Mouse (Mus musculus) cerebellum, postnatal 14 days (tissue): ENCODE results near the gene Plcd3.

Source experiments
- DNase-seq, 2 experiments: peaks; one replicate each; pipeline ENCODE4 v3.0.0; 2021; ENCODE audit warnings: mixed read lengths in 2 of 2

The Plcd3 gene

DNA sequence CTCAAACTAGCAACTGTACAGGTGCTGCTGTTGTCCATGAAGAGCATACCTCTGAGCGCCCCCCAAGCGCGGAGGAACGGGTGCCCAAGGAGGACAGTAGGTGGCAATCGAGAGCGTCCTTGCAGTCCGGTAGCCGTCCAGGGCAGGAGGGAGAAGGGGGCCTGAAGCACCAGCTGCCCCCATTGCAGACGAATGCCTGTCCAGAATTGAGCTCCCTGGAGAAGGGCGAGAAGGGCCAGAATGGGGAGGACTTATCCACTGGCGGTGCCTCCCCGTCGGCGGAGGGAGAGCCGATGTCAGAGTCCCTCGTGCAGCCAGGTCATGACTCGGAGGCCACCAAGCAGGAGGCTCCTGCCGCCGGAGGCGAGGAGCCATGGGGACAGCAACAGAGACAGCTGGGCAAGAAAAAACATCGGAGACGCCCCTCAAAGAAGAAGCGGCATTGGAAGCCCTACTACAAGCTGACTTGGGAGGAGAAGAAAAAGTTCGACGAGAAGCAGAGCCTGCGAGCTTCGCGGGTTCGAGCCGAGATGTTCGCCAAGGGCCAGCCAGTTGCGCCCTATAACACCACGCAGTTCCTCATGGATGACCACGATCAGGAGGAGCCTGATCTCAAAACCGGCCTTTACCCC lies 15.6 kb upstream of the Plcd3 start:
- peak; percentile 86 to 88 for DNase-seq

DNA sequence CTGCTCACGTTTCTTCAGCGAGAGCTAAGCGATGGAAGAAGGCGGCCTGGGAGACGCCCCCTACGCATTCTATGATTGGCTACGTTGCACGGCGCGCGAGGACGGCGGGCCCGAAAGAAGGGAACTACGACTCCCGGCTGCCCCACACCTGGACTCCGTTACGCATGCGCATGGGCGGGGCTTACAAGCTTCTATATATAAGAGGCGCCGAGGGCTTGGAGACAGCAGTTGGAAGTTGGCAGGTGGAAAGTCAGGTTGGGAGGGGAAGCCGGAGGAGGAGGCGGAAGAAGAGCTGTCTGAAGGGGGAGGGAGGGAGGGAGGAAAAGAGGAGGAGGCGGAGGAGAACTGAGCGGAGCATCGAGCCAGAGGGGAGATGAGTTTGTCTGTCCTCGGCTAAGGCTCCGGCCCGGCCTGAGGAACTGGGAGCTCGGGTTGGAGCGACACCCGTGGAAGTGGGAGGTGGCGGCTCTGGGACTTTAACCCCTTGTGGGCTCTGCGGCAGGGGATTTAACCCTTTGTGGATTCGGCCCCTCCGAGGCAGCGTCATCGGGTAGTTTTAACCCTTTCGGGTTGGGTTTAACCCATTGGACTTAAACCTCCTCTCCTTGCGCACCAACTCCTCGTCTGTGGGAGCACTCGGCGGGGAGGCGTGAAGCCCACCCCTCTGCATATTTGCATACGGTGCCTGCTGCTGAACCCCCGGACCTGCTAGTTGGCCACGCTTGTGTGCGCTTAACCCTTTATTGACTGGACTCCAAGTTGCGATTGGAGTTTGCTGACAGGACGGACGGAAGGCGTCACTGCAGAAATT lies 14.8 kb upstream of the Plcd3 start, which contains the start of gene Hexim1:
Gene Hexim1, plus strand, starts transcription at position 224 of the 811 bp plus-strand sequence.
- peak; percentile 100 for DNase-seq

DNA sequence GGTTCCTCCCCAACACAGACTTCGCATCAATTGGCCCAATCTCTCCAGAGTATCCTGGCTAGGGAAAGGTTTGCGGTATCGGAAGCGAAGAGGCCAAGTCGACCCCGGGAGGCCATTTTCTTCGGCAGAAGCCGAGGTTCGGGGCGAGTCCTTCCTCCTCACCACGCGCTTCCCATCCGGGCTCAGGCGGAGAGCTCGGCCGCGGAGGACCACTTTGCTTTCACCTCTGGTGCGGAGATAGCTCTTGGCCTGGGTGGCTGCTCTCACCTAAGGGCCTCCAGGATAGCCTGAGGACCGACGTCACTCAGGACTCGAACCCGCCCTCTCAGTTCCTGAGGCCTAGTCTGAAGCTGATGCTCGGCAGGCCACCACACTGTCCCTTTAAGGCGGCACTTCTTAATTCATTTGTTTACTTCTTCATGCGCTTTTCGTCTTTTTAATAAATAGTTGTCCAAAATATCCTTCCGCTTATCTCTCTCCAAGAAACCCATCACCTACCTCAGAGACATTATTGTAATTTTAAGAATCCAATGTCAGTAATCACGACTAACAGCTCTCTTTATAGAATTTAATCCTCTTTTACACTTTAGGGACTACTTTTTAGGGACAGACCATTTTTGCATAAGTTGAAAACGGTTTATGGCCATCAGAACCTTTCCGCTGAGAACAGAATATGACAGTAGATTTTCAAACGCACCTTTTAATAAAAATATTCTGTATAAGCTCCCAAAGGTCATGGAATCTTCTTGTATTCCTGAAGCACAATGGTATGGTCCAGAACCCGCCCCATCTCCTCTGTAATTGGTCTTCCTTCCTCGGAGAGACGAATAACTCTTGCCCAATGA lies 13.9 kb upstream of the Plcd3 start:
- peak; percentile 88 to 91 for DNase-seq

DNA sequence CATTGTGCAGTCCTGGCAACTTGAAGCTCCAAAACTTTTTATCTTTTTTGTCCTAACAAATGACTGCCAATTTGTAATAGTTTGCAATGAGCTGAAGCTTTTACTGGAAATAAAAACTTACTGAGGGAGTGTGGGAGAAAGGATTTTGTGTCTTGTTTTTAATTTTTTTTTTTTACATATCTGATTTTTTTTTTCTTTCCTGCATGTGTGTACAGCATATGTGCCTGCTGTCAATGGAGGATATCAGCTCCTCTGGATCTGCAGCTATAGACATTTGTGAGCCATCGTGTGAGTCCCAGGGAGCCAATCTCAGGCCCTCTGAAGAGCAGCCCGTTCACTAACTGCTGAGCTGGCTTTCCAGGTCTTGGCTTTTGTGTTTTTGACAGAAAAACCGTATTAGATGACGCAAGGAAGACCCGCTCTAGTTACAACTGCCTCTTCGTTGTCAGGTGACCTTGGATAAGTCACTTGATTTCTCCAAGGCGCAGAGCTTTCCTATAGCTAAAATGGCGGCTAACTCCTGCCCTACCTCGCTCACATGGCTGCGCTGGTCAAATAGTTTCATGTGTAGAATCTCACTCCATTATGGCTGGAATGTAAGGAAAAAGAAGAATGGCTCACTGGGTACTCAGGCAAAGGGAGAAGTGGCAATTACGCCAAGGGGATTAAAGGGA lies 12.9 kb upstream of the Plcd3 start:
- peak in 1 of 2 experiments; percentile 21 for DNase-seq

DNA sequence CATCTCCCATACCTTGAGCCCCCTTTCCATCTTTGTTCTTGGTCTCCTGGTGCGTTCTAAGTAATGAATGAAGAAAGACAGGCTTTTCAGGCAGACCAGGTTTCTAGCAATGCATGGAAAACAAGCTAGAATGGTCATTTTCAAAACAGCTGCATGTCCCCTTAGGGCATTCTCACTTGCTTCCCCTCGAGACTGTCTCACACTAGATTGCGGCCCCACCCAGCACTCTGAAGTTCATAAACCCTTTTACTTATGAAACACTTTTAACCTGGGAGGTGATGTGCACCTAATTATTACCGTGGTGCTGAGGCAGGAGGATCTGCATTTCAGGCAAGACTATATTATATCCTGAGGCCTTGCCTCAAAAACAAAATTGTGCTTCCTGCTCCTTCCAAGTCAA lies 12.3 kb upstream of the Plcd3 start:
- peak in 1 of 2 experiments; percentile 5 for DNase-seq

DNA sequence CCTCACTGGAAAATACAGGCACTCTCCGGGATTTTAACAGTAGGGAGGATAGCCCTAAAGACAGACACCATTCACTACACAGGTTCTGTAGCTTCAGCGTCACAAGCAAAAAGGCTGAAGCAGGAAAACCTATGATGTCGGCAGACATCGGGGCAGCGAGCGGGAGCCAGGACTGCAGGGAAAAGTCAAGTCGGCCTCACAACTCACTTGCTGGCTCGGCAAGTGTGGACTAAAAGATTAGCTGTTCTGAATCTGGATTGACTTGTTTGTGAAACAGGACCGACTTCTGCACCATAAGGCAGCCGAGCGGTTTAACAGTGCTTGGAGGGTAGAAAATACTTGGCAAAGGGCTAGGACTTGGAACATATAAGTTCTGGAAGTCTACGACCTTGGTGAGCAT lies 11.5 kb upstream of the Plcd3 start:
- DNase-seq, result peak in 1 of 2 experiments; percentile 14

DNA sequence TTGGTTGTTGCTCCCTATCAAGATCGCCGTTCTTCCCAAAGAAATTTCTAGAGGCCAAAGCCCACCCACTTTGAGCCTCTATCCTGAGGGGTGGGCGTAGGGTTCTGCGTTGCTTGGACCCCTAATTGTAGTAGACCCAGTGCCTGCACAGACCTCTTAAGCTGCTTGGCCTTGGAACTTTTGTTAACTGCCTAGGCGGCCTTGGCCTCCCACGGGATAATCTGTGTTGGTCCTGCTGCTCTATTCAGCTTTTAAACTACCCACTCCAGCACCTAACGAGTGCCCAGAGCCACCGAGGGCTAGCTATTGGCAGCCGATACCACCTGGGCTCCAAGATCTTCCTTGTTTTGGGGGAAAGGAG lies 11.1 kb upstream of the Plcd3 start:
- peak in 1 of 2 experiments; percentile 14 for DNase-seq

DNA sequence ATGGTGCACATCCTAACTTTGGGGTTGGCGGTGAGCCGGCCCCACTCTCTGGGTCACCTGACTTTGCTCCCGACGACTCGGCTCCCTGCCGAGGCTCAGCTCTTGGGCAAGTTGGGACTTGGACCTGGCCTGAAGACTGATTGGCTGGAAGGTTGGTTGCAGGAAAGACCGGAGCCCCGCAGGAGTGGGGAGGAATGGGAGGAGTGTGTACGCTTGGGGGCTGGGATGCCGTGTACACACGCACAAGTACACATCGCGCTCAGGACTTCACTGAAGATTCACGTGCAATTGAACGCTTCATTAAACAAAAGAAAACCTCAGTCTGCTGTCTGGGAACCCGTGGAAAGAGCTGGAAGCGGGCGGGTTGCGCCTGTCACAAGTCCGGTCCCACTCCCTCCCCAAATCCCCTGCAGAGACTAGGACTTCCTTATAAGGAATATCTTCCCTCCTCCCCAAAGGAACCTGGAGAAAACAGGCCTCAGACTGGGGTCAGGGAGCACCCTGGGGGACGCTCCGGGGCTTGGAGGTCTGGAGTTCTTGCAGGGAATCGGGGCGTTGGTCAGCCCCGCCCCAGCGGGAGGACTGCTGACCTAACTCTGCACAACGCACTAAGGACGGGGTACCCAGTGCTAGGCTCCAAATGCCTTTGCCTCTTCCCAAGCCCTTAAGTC lies 10.6 kb upstream of the Plcd3 start:
- DNase-seq, result peak in 1 of 2 experiments; percentile 52

DNA sequence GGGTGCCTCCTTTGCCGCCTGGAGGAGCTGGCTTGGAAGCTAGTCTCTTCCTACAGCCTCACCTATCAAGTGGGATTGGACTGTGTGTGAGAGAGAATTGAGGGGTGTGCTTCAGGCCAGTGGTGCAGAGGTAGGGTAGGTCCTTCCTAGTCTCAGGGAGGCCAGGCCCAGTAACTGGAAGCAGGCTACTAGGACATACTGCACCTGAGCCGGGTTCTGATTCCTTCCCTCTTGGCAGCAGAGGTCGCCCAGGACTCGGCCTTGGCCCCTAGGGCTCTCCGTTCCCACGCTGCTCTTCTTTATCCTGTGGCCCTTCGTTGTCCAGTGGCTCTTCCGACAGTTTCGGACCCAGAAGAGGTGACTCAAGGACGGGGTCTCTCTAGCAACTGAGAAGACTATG lies 9.8 kb upstream of the Plcd3 start:
- peak in 1 of 2 experiments; percentile 7 for DNase-seq

DNA sequence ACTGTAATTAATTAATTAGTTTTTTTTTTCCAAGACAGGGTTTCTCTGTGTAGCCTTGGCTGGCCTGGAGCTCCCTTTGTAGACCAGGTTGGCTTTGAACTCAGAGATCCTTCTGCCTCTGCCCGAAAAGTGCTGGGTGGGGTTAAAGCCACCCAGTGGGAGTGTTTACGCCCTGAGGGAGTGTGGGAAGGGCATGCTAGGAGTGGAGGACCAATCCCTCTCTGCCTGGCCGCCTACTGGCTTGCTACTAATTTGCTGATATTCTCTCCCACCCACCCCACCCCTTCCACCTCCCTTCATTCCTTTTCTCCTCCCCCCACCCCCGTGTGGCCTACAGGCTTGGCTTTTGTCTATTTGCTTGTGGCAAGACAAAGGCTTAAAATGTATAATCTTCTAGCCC lies 4.9 kb upstream of the Plcd3 start:
- no peak for DNase-seq

DNA sequence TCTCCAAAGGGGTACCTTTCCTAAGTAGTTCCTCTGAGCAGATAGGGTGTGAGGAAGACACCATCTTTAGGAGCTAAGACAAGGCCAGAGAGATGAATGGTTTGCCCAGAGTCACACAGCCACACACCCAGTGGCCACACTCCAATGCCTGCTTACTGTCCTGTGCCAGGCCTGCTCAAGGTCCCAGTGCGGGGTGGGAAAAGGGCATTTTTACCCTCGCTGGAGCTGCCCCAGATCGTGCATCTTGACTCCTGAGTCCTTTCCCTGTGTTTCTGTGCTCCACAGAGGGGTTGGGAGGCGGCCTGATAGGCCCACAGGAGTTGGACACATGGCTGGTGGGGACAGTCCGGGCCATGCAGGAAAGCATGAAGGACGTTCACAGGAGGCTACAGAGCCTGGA lies 4.4 kb upstream of the Plcd3 start:
- DNase-seq, result peak in 1 of 2 experiments; percentile 8

DNA sequence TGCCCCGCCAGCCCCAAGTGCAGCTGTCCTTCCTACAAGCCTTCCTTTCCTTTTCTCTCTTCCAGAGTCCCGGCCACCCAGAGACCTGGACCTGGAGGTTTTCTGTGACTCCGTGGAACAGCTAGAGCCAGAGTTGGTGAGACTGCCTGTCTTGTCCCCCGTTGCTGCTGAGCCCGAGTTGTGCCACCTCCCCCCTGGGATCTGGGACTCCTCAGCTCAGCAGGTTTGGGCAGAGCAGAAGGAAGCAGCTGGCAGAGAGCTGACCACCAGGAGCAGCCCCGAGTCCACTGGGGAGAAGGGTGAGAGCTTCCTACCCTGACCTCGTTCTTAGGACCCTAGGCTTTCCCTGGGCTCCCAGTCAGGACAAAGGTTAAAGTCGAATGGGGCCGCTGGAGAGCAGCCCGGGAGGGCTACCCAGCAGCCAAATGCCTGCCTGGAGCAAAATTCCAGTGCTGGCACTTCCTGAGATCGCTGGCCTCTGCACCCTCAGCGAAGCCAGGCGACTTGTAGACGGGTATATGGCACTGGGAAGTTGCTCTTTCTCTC lies 3.8 kb upstream of the Plcd3 start:
- DNase-seq, result peak in 1 of 2 experiments; percentile 9

DNA sequence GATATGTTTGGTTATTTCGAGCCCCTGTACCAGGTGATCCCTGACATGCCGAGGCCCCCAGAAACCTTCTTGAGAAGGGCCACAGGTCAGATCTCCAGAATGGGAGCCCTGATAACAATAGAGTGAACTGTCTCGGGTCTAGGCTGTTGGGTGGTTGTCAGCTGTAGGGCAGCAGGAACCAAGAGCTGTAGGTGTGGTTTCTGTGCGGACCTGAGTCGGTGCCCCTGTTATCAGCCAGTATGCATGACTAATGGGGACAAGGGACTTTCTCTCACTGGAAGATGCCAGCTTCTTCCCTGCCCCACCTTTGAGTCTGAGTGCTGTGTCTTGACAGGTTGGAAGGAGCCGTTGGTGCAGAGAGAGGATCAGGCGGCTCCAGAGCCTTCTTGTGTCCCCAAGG lies 3.0 kb upstream of the Plcd3 start:
- DNase-seq, result peak in 1 of 2 experiments; percentile 7

DNA sequence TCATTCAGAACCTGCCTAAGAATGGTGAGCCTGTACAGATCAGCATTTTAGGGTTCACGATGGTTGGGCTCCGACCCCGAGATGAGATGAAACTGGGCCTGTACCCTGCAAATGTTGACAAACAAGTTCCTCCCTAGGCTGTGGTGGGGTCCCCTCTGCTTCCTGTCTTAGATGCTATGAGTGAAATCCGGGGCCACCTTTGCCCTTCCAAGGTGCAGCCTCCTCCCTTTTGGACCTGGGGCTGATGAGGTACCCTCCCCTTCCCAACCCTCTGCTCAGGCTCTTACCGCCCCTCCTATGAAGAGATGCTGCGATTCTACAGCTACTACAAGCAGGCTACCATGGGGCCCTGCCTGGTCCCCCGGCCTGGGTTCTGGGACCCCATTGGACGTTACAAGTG lies 2.2 kb upstream of the Plcd3 start:
- peak in 1 of 2 experiments; percentile 19 for DNase-seq

DNA sequence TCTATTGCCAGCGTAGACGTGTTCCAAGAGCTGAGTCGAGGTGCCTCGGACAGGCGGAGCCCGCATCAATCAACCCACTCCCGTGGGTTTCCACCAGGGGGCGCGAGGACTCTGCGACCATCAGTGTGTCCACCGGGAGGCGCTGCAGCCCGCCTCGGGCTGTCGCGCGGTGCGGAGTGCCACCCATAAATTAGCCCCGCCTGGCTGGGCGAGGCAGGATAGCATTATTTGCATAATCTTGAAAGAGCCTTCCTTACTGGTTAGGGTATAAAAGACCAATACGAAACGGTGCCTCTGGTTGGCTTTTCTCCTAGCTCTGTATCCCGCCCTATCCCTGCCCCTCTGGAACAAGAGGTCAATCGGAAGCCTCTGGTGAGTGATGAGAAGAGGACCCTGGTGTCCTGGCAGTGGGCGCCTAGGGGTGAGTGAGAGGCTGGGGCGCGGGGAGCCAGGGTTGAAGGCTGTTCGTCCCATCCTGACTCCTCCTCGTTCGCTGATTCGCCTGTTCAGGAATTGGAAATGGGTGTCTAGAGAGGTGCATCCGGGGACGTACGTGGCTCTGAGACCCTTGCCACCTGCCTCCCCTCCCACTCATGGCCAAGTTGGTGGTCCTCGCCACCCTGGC lies 1.4 kb upstream of the Plcd3 start:
- DNase-seq, result peak; percentile 99

DNA sequence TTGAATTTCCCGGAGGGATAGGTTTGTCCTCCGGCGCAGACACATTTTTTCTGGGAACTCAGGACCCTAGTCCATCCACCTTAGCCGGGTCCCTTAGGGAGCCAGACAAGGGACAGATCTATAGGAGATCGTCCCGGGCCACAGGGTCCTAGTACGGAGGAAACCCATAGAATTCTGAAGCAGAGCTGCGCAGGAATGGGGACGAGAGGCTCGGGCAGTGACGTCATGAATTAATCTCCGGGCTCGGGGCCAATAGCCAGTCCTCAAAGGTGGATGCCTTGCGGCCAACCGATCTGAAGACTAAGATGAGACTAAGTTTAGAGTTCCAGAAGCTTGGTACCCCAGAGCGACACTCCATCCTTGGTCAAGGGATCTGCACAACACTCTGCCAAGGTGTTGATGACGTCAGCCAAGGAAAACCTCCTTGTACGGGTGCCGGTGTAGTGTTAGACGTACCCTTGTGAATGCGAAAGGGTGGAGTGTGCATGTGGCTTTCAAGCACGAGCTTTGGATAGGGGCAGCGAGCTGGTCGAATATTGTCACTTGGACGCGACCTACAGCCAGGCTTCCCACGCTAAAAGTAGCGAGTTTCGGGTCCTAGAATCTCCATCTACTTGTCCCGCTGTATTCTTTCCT lies 526 bp upstream of the Plcd3 start:
- DNase-seq, result peak; percentile 75 to 84

DNA sequence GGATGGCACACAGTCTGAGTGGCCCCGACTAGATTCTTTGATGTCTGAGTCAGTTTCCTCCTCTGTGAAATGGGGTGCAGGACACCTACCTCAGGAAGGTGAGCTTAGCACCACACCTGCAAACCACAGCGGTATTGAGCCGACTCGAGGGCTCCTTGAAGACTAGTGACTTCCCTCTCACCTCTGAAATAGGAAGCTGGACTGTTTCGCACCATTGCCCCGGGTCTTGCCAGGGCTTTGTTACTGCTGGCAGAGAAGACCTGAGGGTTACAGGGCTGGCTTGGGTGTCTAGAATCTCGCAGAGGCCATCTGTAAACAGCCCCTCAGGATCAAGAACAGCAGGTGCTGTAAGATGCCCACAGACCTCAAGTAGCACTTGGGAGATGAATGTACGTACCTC lies 1.1 kb downstream of the Plcd3 start:
- DNase-seq, result peak in 1 of 2 experiments; percentile 12

DNA sequence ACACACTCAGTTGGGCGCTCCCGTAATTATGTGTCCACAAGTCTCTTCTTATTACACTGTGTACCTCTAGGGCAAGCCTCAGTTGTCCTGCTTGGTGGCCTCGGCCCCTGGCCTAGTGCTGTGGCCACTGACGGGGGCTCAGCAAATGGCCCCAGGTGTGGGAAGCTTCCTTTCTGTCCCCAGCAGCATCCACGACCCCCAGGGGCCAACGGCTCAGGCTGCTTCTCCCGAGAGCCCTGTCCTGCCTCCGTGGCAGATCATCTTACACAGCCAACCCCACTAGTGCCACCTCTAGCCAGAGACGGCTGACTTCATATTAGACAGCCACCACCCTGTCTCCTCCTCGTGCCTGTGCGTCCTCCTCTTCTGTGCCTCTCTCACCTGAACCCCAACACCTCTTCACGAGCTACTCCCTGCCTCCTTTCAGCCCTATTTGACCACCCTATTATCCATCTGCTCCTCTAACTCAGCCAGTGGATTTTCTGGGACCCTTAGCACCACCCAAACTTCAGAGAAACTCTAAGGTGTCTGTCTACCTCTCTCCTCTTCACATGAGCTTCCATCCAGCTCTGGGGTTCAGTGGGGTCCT lies 2.0 kb downstream of the Plcd3 start:
- DNase-seq, result no peak

DNA sequence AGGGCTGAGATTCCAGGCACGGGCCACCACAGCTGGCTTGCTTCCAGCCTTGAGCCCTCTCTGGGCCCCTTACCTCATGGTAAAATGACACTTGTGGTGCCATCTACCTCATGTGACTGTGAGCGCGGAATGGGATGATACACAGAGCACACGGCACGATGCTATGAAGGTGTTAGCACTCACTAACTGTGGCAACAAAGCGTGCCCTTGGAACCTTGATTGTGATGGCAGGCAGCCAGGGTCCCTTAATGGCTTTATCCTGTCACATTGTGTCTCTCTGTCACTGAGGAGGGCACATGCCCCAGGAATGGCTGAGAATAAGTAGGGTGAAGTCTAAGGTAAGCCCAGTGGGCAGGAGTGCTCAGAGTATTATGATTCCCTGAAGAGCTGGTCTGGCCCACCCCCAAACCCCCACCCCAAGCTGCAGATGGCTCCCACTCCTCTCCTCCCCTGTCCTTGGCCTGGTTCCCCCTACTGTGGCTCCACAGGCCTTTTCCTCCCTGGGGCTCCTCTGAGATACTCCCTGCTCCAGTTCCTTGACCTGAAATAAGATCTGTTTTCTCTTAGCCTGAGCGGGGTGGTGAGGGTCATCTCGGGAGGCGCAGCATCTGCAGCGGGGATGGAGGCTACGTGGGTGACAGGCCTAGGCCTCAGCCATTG lies 2.8 kb downstream of the Plcd3 start:
- DNase-seq, result peak in 1 of 2 experiments; percentile 50
